Mouse (Mus musculus): Measurements from ENCODE around the gene Tbp.
A peak's percentile ranks its signal among the peaks of the same experiment; 100 is the strongest.

GRCm38 (mm10) chr17:15467669-15468068, 32.0 kb upstream of the Tbp start:
- TF ChIP-seq POLR2A (IDR thresholded peaks at IDR 0.05; ENCODE audit: insufficient read depth, low read depth, low read length) (no peak), CTCF (IDR thresholded peaks at IDR 0.05; ENCODE audit: insufficient read depth, low read depth, low read length) (peak; percentile 86)

All from olfactory bulb, adult 2 months (tissue).